Mouse (Mus musculus): ENCODE measurements around the gene Tspan14.

DNA sequence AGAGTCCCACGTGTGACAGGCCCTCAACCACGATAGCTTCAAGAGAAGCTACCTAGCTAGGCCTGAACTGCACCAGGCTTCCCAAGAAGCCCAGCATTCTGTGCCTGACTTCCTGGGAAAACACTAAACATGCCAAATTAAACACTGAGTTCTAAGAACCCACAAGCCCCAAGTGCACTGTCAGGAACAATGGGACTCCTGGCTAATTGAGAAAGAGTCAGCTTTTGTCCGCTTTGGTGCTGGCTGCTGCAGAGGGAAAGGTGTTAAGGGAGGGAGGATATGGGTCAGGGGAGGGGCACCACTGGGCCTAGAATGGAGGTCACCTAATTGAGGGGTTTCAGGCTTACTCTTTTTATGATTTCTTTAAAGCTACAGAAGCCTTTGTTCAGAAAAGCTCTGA is 17.6 kb downstream of the Tspan14 start:
- TF ChIP-seq CTCF (IDR thresholded peaks at IDR 0.05; ENCODE audit: low read depth) (no peak), EP300 (IDR thresholded peaks at IDR 0.05; ENCODE audit: low read depth) (no peak)
